Mouse (Mus musculus) embryo, embryonic 10.5 days (tissue): ENCODE results near the gene Map3k21.
A peak's percentile ranks its signal among the peaks of the same experiment; 100 is the strongest.

Experiments
- DNase-seq: peaks from one replicate; pipeline ENCODE4 v3.0.0-alpha.2; 2015; ENCODE audit warnings: low spot score

Map3k21 gene

GRCm38 (mm10) chr8:125971336-125971735 lies 61.1 kb downstream of the Map3k21 start:
- DNase-seq = no peak

DNA sequence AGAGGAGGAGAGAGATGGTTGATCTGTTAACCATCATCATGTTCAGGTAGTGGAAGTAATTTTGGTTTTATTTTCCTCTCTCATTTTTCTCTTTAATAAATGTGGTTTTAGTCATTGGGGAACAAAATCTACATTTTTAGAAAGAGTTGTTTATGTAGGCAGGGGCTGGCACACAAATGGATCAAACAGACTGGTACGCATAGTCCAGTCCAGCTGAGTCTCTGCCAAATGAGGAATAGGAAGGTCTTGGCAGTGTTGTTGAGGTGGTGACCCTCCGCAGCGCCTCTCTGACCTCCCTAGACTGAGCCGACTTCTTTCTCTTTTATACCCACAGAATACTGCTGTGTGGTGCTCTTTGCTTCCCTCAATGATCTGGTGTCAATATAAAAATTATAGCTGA lies 65.7 kb downstream of the Map3k21 start:
- DNase-seq = no peak

- DNase-seq = no peak
These were observed 70.6 kb downstream of the Map3k21 start for GRCm38 (mm10) chr8:125980826-125981225.

DNA sequence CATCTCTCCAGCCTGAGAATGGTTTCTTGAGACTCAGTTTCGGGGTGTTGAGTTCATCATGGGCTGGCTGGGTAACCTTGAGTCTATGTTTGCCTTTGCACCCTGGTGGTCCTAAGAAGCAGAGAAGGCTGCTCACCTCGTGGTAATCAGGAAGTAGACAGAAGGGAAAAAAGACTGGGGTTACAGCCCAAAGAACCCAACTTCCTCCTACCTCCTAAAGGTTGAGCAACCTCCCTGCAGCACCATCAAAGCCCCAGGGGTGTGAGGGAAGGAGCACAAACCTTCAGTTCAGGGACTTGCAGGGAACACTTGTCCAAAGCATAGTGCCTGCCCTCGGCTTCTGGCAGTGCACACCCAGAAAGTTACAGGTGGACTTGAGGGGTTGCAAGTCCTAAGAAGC lies 73.3 kb downstream of the Map3k21 start:
- no peak for DNase-seq

- DNase-seq = no peak
These were observed 73.9 kb downstream of the Map3k21 start for GRCm38 (mm10) chr8:125984140-125984539.

GRCm38 (mm10) chr8:125985364-125985763 lies 75.1 kb downstream of the Map3k21 start:
- DNase-seq = no peak

DNA sequence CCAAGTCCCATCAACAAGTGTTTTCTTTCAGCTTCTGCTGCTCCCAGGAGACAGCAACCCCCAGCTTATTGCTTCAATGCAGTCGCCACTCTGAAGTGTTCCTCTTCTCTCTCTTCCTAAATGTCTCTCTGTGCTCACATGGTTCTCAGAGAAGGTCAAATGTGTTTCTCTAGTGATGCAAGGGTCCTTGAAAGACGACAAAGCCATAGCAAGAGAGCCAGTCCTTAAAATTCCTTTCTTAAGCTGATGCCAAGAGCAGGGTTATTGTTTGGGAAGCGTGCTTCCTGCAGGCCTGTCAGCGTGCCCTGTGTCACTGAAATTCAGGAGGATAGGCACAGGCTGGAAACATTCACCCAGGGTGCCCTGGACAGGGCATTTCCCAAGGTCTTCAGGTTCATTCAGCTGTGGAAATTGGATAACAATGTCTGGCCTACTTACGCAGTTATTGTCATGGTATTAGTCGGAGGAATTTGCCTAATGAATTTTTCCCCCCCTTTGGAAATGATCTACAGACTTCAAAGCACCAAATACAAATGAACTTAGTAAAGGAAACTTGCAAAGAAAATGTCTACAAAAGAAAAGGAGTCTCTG lies 76.8 kb downstream of the Map3k21 start:
- no peak for DNase-seq

- DNase-seq = no peak
These were observed 77.7 kb downstream of the Map3k21 start for GRCm38 (mm10) chr8:125987996-125988395.

- DNase-seq = no peak
These were observed 83.4 kb downstream of the Map3k21 start for GRCm38 (mm10) chr8:125993636-125994035.

DNA sequence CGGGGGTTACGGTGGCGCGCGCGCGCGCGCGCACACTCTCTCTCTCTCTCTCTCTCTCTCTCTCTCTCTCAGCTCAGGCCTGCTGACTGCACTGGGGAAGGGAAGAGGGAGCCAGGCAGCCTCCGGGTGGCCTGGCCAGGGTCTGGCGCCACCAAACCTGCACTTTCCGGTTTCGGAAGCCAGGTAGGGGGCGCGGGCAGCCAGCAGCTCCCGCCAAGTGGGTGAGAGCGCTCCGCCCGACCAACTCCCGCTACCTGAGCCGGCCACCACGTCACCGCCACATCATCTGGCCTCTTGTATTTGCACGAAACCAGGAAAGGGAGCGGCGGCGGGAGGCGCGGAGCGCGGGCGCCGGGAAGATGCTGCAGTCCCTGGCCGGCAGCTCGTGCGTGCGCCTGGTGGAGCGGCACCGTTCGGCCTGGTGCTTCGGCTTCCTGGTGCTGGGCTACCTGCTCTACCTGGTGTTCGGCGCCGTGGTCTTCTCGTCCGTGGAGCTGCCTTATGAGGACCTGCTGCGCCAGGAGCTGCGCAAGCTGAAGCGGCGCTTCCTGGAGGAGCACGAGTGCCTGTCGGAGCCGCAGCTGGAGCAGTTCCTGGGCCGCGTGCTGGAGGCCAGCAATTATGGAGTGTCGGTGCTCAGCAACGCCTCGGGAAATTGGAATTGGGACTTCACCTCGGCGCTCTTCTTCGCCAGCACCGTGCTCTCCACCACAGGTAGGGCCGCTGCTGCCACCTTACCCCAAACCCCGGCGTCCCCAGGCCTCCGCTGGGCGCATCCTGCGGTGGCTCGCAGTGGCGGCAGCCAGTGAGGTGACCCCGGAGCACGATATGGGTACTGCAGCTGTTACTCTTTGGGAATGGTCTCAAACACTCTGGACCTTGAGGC lies 85.1 kb downstream of the Map3k21 start, which contains the start of gene Kcnk1:
Kcnk1 (plus strand) TSS at position 70 of the 886 bp plus-strand sequence.
- DNase-seq = peak; percentile 56

- no peak for DNase-seq
These were observed 86.0 kb downstream of the Map3k21 start for GRCm38 (mm10) chr8:125996031-125996839.

- no peak for DNase-seq
These were observed 86.7 kb downstream of the Map3k21 start for GRCm38 (mm10) chr8:125996980-125997379.
